ENCODE assay signal across 17 mouse cellular contexts in genomic region chr8:115078296-115078695, GRCm38 (mm10).
"Had no signal": no experiment of that assay in that cellular context is flagged by ENCODE, and none has a peak within 500 bp of the region (broad histone marks: within the 10 kb centered on the region; RNA-seq: fewer than 3 reads in every experiment).

No protein-coding gene starts in this region.

- DNase-seq: liver, postnatal 0 days; lung, adult 2 months; lung, postnatal 14 days; lung, postnatal 36 days; right cerebral cortex, postnatal 14 days; thymus, adult 2 months; thymus, postnatal 25 days; thymus, postnatal 4 days had no signal

- H3K4me1 ChIP-seq: liver, embryonic 15.5 days; megakaryocyte, embryonic 14.5 days; midbrain, embryonic 13.5 days; stomach, embryonic 15.5 days had no signal

- H3K9me3 ChIP-seq: liver, embryonic 15.5 days; lung, embryonic 15.5 days; midbrain, embryonic 13.5 days; stomach, embryonic 15.5 days had no signal

- H3K4me2 ChIP-seq: liver, embryonic 15.5 days; lung, embryonic 15.5 days; midbrain, embryonic 13.5 days; neural tube, embryonic 12.5 days; stomach, embryonic 15.5 days had no signal

- H3K27ac ChIP-seq: liver, embryonic 15.5 days; lung, embryonic 15.5 days; macrophage; midbrain, embryonic 13.5 days; neural tube, embryonic 12.5 days; stomach, embryonic 15.5 days; stomach, postnatal 0 days had no signal

- H3K36me3 ChIP-seq: liver, embryonic 15.5 days; lung, embryonic 15.5 days; midbrain, embryonic 13.5 days; neural tube, embryonic 12.5 days; stomach, embryonic 15.5 days had no signal

- H3K4me3 ChIP-seq: liver, embryonic 15.5 days; lung, embryonic 15.5 days; megakaryocyte, embryonic 14.5 days; midbrain, embryonic 13.5 days; neural tube, embryonic 12.5 days; stomach, embryonic 15.5 days had no signal

- H3K9ac ChIP-seq: liver, embryonic 15.5 days; liver, postnatal 0 days; lung, embryonic 15.5 days; midbrain, embryonic 13.5 days; neural tube, embryonic 12.5 days; stomach, embryonic 15.5 days had no signal

- ATAC-seq: liver, postnatal 0 days; lung, postnatal 0 days; midbrain, embryonic 13.5 days had no signal

- H3K27me3 ChIP-seq: liver, embryonic 15.5 days; lung, embryonic 15.5 days; megakaryocyte, embryonic 14.5 days; midbrain, embryonic 13.5 days; neural tube, embryonic 12.5 days; stomach, embryonic 15.5 days had no signal
